Mouse (Mus musculus): ENCODE measurements at regions not wholly inside any gene's neighbourhood (a gene's known extent, or its start where the extent isn't known, plus 50 kb on each side); places are given as distances from the start of the nearest gene placed in this dataset.

GRCm38 (mm10) chr12:32286652-32287051 is 78.2 kb upstream of the Pik3cg start:
- TF ChIP-seq POLR2A (IDR thresholded peaks at IDR 0.05; ENCODE audit: control insufficient read depth, extremely low read depth, insufficient read depth, low read length, poor library complexity) = no peak
- TF ChIP-seq CTCF (IDR thresholded peaks at IDR 0.05; ENCODE audit: borderline replicate concordance, control insufficient read depth, extremely low read depth, insufficient read depth, low read length, poor library complexity) = no peak
